Mouse (Mus musculus) small intestine, adult 2 months (tissue): Measurements from ENCODE around the gene Gm49336.

Experiments used
- CTCF ChIP-seq: fragments of 200-500 bp; IDR thresholded peaks from 2 replicates; pipeline ENCODE4 v1.5.1; 2012; ENCODE audit warnings: low read depth, mild to moderate bottlenecking, control low read depth, inconsistent platforms, low read length, moderate library complexity, mixed read lengths; ENCODE audit not compliant: insufficient replicate concordance, insufficient read length; ENCODE audit errors: extremely low read depth
- POLR2A ChIP-seq: fragments of 200-500 bp; IDR thresholded peaks from 2 replicates; pipeline ENCODE4 v1.6.1; 2012; ENCODE audit warnings: low read depth, mild to moderate bottlenecking, control low read depth, inconsistent platforms, low read length, moderate library complexity

- no peak for TF ChIP-seq POLR2A
- no peak for TF ChIP-seq CTCF
These were observed 22.0 kb upstream of the Gm49336 start for GRCm38 (mm10) chr14:60273346-60273745.
